Mouse (Mus musculus): ENCODE data around the gene Gm43191. TPM values are rescaled to one million over a fixed set of nuclear protein-coding genes. Genes with fewer than 3 reads are reported as not detected.

The Gm43191 gene
- total RNA-seq, 2 experiments from 2014 or later, result not detected

Other genes starting within 250 kb of the Gm43191 start
- 16.8 and 19.1 TPM in 2 replicates for gene Rtca, start 173.1 kb downstream of the Gm43191 start, total RNA-seq (2015; ENCODE audit: low replicate concordance)
- gene Rtca, start 173.1 kb downstream of the Gm43191 start, total RNA-seq (2017; ENCODE audit: low replicate concordance), result 9.0 and 10.9 TPM in 2 replicates
- gene Dbt, start 168.2 kb downstream of the Gm43191 start, total RNA-seq (2015; ENCODE audit: low replicate concordance), result 0.72 and 1.7 TPM in 2 replicates
- gene Dbt, start 168.2 kb downstream of the Gm43191 start, total RNA-seq (2017; ENCODE audit: low replicate concordance), result 0.53 and 3.0 TPM in 2 replicates
- gene Lrrc39, start 118.3 kb downstream of the Gm43191 start, total RNA-seq (2015; ENCODE audit: low replicate concordance), result 19.5 and 37.7 TPM in 2 replicates
- gene Lrrc39, start 118.3 kb downstream of the Gm43191 start, total RNA-seq (2017; ENCODE audit: low replicate concordance), result 18.2 and 21.9 TPM in 2 replicates
- 62.7 and 75.9 TPM in 2 replicates for gene Sass6, start 86.3 kb downstream of the Gm43191 start, total RNA-seq (2015; ENCODE audit: low replicate concordance)
- 118 and 120 TPM in 2 replicates for gene Sass6, start 86.3 kb downstream of the Gm43191 start, total RNA-seq (2017; ENCODE audit: low replicate concordance)
- 4.2 and 4.3 TPM in 2 replicates for gene Trmt13, start 66.7 kb downstream of the Gm43191 start, total RNA-seq (2015; ENCODE audit: low replicate concordance)
- gene Trmt13, start 66.7 kb downstream of the Gm43191 start, total RNA-seq (2017; ENCODE audit: low replicate concordance), result 17.5 and 22.0 TPM in 2 replicates
- 23.8 and 27.2 TPM in 2 replicates for gene Mfsd14a, start 18.6 kb downstream of the Gm43191 start, total RNA-seq (2015; ENCODE audit: low replicate concordance)
- gene Mfsd14a, start 18.6 kb downstream of the Gm43191 start, total RNA-seq (2017; ENCODE audit: low replicate concordance), result 40.2 and 42.2 TPM in 2 replicates
- 15.9 and 19.8 TPM in 2 replicates for gene Slc35a3, start 31.6 kb upstream of the Gm43191 start, total RNA-seq (2015; ENCODE audit: low replicate concordance)
- 28.3 and 37.6 TPM in 2 replicates for gene Slc35a3, start 31.6 kb upstream of the Gm43191 start, total RNA-seq (2017; ENCODE audit: low replicate concordance)
- 3.4 and 9.7 TPM in 2 replicates for gene Agl, start 126.9 kb upstream of the Gm43191 start, total RNA-seq (2015; ENCODE audit: low replicate concordance)
- 1.0 and 2.9 TPM in 2 replicates for gene Agl, start 126.9 kb upstream of the Gm43191 start, total RNA-seq (2017; ENCODE audit: low replicate concordance)
- 15.9 and 23.5 TPM in 2 replicates for gene Frrs1, start 178.2 kb upstream of the Gm43191 start, total RNA-seq (2015; ENCODE audit: low replicate concordance)
- gene Frrs1, start 178.2 kb upstream of the Gm43191 start, total RNA-seq (2017; ENCODE audit: low replicate concordance), result 9.6 and 16.8 TPM in 2 replicates

All from erythroid progenitor cell, adult 5-6 weeks (primary cell).